In genomic region chr10:125347149-125347548, GRCm38 (mm10) we compare ENCODE assay signal across 25 mouse cellular contexts. TPM values are rescaled to one million over a fixed set of nuclear protein-coding genes. Genes with fewer than 3 reads are reported as not detected.
A peak's percentile ranks its signal among the peaks of the same experiment; 100 is the strongest.
DNase-seq lines count a peak whose midpoint lies in the region; ATAC-seq and TF ChIP-seq lines count a peak whose summit lies in the region.
"Had no signal": no experiment of that assay in that cellular context is flagged by ENCODE, and none has a peak within 500 bp of the region (broad histone marks: within the 10 kb centered on the region; RNA-seq: fewer than 3 reads in every experiment).

No protein-coding gene starts in this region.

- no peak overlapping the region for H3K27ac ChIP-seq in forebrain, postnatal 0 days (ENCODE audit: low read depth, low read length)
- H3K27ac ChIP-seq in forebrain, embryonic 10.5 days: no peak overlapping the region

- no peak overlapping the region for H3K4me2 ChIP-seq in forebrain, postnatal 0 days (ENCODE audit: low read depth)

- peak; percentile 42 for DNase-seq in forebrain, postnatal 0 days
- no peak for DNase-seq in forebrain, embryonic 10.5 days (ENCODE audit: extremely low spot score, low spot score)
- DNase-seq in frontal cortex, postnatal 14 days (ENCODE audit: low spot score in 2 of 2): no peak
- DNase-seq in brain, adult 2 months (ENCODE audit: low read depth, low spot score): peak; percentile 51
- peak; percentile 31 for DNase-seq in brain, embryonic 14.5 days (ENCODE audit: low read depth)
- no peak for DNase-seq in adrenal gland, postnatal 25 days
- DNase-seq in natural killer cell, adult 2 months (ENCODE audit: low spot score in 2 of 2): no peak
- DNase-seq: adrenal gland, adult 2 months; adrenal gland, adult 8-10 months; adrenal gland, postnatal 10 days; adrenal gland, postnatal 14 days; adrenal gland, postnatal 36 days; B cell, adult 2 months; cerebellum, adult 11 months; cerebellum, adult 11-12 months; cerebellum, adult 18-20 months; cerebellum, adult 2 months; cerebellum, adult 8-10 months had no signal

- no peak overlapping the region for H3K4me3 ChIP-seq in forebrain, postnatal 0 days (ENCODE audit: low read depth, low read length)
- no peak overlapping the region for H3K4me3 ChIP-seq in forebrain, embryonic 10.5 days

- no peaks in the 10 kb centered on the region for H3K36me3 ChIP-seq in forebrain, postnatal 0 days (ENCODE audit: insufficient read depth)
- H3K36me3 ChIP-seq in forebrain, embryonic 10.5 days (replicated peaks): no peaks in the 10 kb centered on the region
- H3K36me3 ChIP-seq: G1E had no signal

- no peaks in the 10 kb centered on the region for H3K27me3 ChIP-seq in forebrain, postnatal 0 days (ENCODE audit: insufficient read depth, low read length)
- no peaks in the 10 kb centered on the region for H3K27me3 ChIP-seq in forebrain, embryonic 10.5 days (ENCODE audit: poor library complexity, severe bottlenecking)
- H3K27me3 ChIP-seq: CH12.LX, Patski had no signal

- 63% methylated on average over 6 of the region's 6 CpGs for WGBS in forebrain, postnatal 0 days
- 93% methylated on average over 6 of the region's 6 CpGs for whole genome bisulfite sequencing in forebrain, embryonic 10.5 days

- TF ChIP-seq POLR2A in brain, embryonic 14.5 days (IDR thresholded peaks at IDR 0.05; ENCODE audit: borderline replicate concordance, extremely low read depth, insufficient read depth, insufficient read length, poor library complexity, severe bottlenecking): no peak

- peak; percentile 43 for ATAC-seq in forebrain, postnatal 0 days
- peak; percentile 83 for ATAC-seq in frontal cortex, adult (ENCODE audit: low TSS enrichment)
- ATAC-seq: activated CD4-positive, CD25-positive, alpha-beta regulatory T cell, adult 4 months; CD4-positive, CD25-positive, alpha-beta regulatory T cell, adult 4 months; Patski had no signal

- no peaks in the 10 kb centered on the region for H3K9me3 ChIP-seq in forebrain, postnatal 0 days (ENCODE audit: low read length)
- H3K9me3 ChIP-seq in forebrain, embryonic 10.5 days: no peaks in the 10 kb centered on the region

- H3K9ac ChIP-seq in forebrain, postnatal 0 days: no peak overlapping the region

- H3K4me1 ChIP-seq in forebrain, postnatal 0 days (ENCODE audit: insufficient read depth): no peaks in the 10 kb centered on the region
- H3K4me1 ChIP-seq in forebrain, embryonic 10.5 days: no peaks in the 10 kb centered on the region

- no peak for TF ChIP-seq CTCF in forebrain, postnatal 0 days (IDR thresholded peaks at IDR 0.05; ENCODE audit: low read depth)
- no peak for TF ChIP-seq CTCF in brain, embryonic 14.5 days (IDR thresholded peaks at IDR 0.05; ENCODE audit: borderline replicate concordance, extremely low read depth, insufficient read depth, insufficient read length)

RNA-seq across cellular contexts. Expression of gene Slc16a7, which starts 42.1 kb away (rescaled TPM):
- total RNA-seq in forebrain, postnatal 0 days (2014; rRNA removed): 22.7 and 27.0 TPM in 2 replicates
- 7.6 and 8.9 TPM in 2 replicates for polyA plus RNA-seq in forebrain, postnatal 0 days (2015; fragmentation: Nextera tagmentation; extraction: Ambion mirVana)
- polyA plus RNA-seq in forebrain, embryonic 10.5 days (2016; fragmentation: Nextera tagmentation; extraction: Ambion mirVana): 2.4 and 2.6 TPM in 2 replicates
- 8.5 and 10.0 TPM in 2 replicates for polyA plus RNA-seq in brain, embryonic 14.5 days (2012; rRNA removed)
- 14.0 and 14.7 TPM in 2 replicates for total RNA-seq in adrenal gland, postnatal 25 days (2021)
- total RNA-seq: CH12.LX, MEL had no signal
- polyA plus RNA-seq: G1E had no signal

Comparison
In these comparisons a context has a peak if more than half of its experiments do, and no peak if none do; other contexts are left out.
1. DNase-seq: peak in forebrain, postnatal 0 days (single experiment), brain, adult 2 months (single experiment) and brain, embryonic 14.5 days (single experiment); none in forebrain, embryonic 10.5 days (single experiment), frontal cortex, postnatal 14 days (0 of 2), adrenal gland, postnatal 25 days (single experiment) and natural killer cell, adult 2 months (0 of 2).